Mouse (Mus musculus) intestine, embryonic 15.5 days (tissue): ENCODE measurements at regions not wholly inside any gene's neighbourhood (a gene's known extent, or its start where the extent isn't known, plus 50 kb on each side); places are given as distances from the start of the nearest gene placed in this dataset.

Experiments used
- ATAC-seq: fragments of 200-750 bp; cut with Nextera tagmentation; 2 replicates; pipeline ENCODE4 v1.8.0; 2017; ENCODE audit warnings: moderate TSS enrichment, moderate library complexity
- H3K27ac ChIP-seq: fragments of 300-500 bp; sonication (generic); 2 replicates; pipeline ENCODE4 v1.5.1; 2015; ENCODE audit warnings: mild to moderate bottlenecking, inconsistent platforms
- H3K27me3 ChIP-seq: fragments of 300-500 bp; sonication (generic); replicated peaks from 2 replicates; pipeline ENCODE4 v1.6.1; 2015; ENCODE audit warnings: inconsistent platforms
- H3K36me3 ChIP-seq: fragments of 300-500 bp; sonication (generic); 2 replicates; pipeline ENCODE4 v1.6.1; 2015; ENCODE audit warnings: inconsistent platforms
- H3K4me1 ChIP-seq: fragments of 300-500 bp; sonication (generic); replicated peaks from 2 replicates; pipeline ENCODE4 v1.6.1; 2015; ENCODE audit warnings: inconsistent platforms
- H3K4me2 ChIP-seq: fragments of 300-500 bp; sonication (generic); replicated peaks from 2 replicates; pipeline ENCODE4 v1.6.1; 2015; ENCODE audit warnings: mild to moderate bottlenecking, inconsistent platforms
- H3K4me3 ChIP-seq: fragments of 300-500 bp; sonication (generic); replicated peaks from 2 replicates; pipeline ENCODE4 v1.5.1; 2015; ENCODE audit warnings: inconsistent platforms
- H3K9ac ChIP-seq: fragments of 300-500 bp; sonication (generic); 2 replicates; pipeline ENCODE4 v1.6.1; 2015; ENCODE audit warnings: inconsistent platforms
- H3K9me3 ChIP-seq: fragments of 300-500 bp; sonication (generic); 2 replicates; pipeline ENCODE4 v1.6.1; 2016; ENCODE audit warnings: inconsistent platforms
- WGBS: fragments of 180-500 bp; shearing (Covaris S2); methylation state at CpG from one replicate; pipeline ENCODE4 v1.1.7; 2015; 5-methylcytosine and 5-hydroxymethylcytosine counted together

- Histone ChIP-seq H3K36me3 (no peaks in the 10 kb centered on the region), H3K9ac (no peak overlapping the region), H3K4me1 (no peaks in the 10 kb centered on the region), H3K9me3 (no peaks in the 10 kb centered on the region), H3K4me3 (no peak overlapping the region), H3K27me3 (no peaks in the 10 kb centered on the region), H3K4me2 (no peak overlapping the region), H3K27ac (no peak overlapping the region)
- ATAC-seq: no peak
- 47% methylated on average over 19 of the region's 19 CpGs for WGBS
These were observed 58.7 kb upstream of the Cops8 start for GRCm38 (mm10) chr1:90543801-90544795.

- ATAC-seq: no peak
- H3K4me1 ChIP-seq: no peaks in the 10 kb centered on the region
- H3K9me3 ChIP-seq: no peaks in the 10 kb centered on the region
- no peak overlapping the region for H3K4me2 ChIP-seq
- WGBS: 63% methylated on average over 9 of the region's 9 CpGs
- H3K9ac ChIP-seq: no peak overlapping the region
- H3K27ac ChIP-seq: no peak overlapping the region
- no peaks in the 10 kb centered on the region for H3K36me3 ChIP-seq
- H3K4me3 ChIP-seq: no peak overlapping the region
- H3K27me3 ChIP-seq: no peaks in the 10 kb centered on the region
These were observed 57.8 kb upstream of the Cops8 start for GRCm38 (mm10) chr1:90544821-90545536.

GRCm38 (mm10) chr1:90552644-90553043 is 50.1 kb upstream of the Cops8 start:
- no peaks in the 10 kb centered on the region for H3K27me3 ChIP-seq
- H3K36me3 ChIP-seq: no peaks in the 10 kb centered on the region
- no peak overlapping the region for H3K4me2 ChIP-seq
- no peak for ATAC-seq
- H3K4me1 ChIP-seq: no peaks in the 10 kb centered on the region
- no peak overlapping the region for H3K27ac ChIP-seq
- no peaks in the 10 kb centered on the region for H3K9me3 ChIP-seq
- no peak overlapping the region for H3K4me3 ChIP-seq
- WGBS: 67% methylated on average over 5 of the region's 6 CpGs
- no peak overlapping the region for H3K9ac ChIP-seq
